Comparison of ENCODE assay signal across 13 mouse cellular contexts in the genomic region with DNA sequence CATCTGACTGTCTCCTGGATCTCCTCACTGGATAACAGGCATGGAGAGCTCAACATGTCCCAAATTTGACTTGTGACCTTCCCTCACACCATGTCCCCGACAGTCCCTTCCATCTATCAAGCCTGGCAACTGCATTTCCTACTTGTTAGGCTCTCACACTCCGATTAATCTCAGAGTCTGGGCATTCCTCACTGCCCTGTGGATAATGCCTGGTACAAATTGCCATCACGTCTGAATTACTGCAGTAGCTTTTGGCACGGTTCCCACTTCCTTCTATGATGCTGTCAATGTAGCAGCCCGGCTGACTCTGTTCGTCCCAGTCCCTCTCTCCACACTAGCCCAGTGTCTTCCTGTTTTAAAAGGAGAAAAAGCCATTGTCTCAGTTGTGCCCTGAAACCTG.
DNase-seq lines count a peak whose midpoint lies in the region; ATAC-seq and TF ChIP-seq lines count a peak whose summit lies in the region.
"Had no signal": no experiment of that assay in that cellular context is flagged by ENCODE, and none has a peak within 500 bp of the region (broad histone marks: within the 10 kb centered on the region; RNA-seq: fewer than 3 reads in every experiment).

No protein-coding gene starts in this region.

- no peak for TF ChIP-seq EP300 in heart, postnatal 0 days (IDR thresholded peaks at IDR 0.05; ENCODE audit: low read depth)
- TF ChIP-seq EP300 in heart, adult 2 months (IDR thresholded peaks at IDR 0.05; ENCODE audit: insufficient read depth, low read depth, low read length), result no peak

- intact Hi-C loops in heart, adult 2 months (cut with DNase I), result no loop called here
- intact Hi-C loops in left cerebral cortex, adult 2 months (cut with DNase I), result no loop called here

- H3K36me3 ChIP-seq in heart, postnatal 0 days (replicated peaks; ENCODE audit: control insufficient read depth, insufficient read depth, low read length), result no peaks in the 10 kb centered on the region
- no peaks in the 10 kb centered on the region for H3K36me3 ChIP-seq in heart, adult 2 months (ENCODE audit: control insufficient read depth, insufficient read depth, low read length)
- no peaks in the 10 kb centered on the region for H3K36me3 ChIP-seq in midbrain, embryonic 12.5 days
- no peaks in the 10 kb centered on the region for H3K36me3 ChIP-seq in midbrain, embryonic 10.5 days
- H3K36me3 ChIP-seq in forebrain, postnatal 0 days (ENCODE audit: insufficient read depth), result no peaks in the 10 kb centered on the region
- H3K36me3 ChIP-seq in midbrain, postnatal 0 days (ENCODE audit: insufficient read depth, low read length), result no peaks in the 10 kb centered on the region
- H3K36me3 ChIP-seq: embryonic facial prominence, embryonic 13.5 days; limb, embryonic 13.5 days had no signal

- ATAC-seq in heart, postnatal 0 days (ENCODE audit: insufficient read depth, low read depth), result peak; percentile 70
- peak; percentile 45 for ATAC-seq in midbrain, embryonic 12.5 days (ENCODE audit: low FRiP score, low read depth)
- ATAC-seq in forebrain, postnatal 0 days, result peak; percentile 65
- peak; percentile 48; the same call in 1 of the 2 replicates for ATAC-seq in midbrain, postnatal 0 days (ENCODE audit: low FRiP score)
- ATAC-seq in cerebellum, adult (ENCODE audit: insufficient number of reproducible peaks, low FRiP score, low TSS enrichment), result no peak

- no peak for TF ChIP-seq POLR2A in heart, adult 2 months (IDR thresholded peaks at IDR 0.05; ENCODE audit: insufficient read depth, low read depth, low read length)

- peak; percentile 49 for DNase-seq in heart, postnatal 0 days (ENCODE audit: low spot score)
- DNase-seq in heart, adult 2 months, result no peak
- no peak for DNase-seq in midbrain, embryonic 10.5 days (ENCODE audit: low spot score)
- peak; percentile 39 for DNase-seq in forebrain, postnatal 0 days
- peak; percentile 86 for DNase-seq in midbrain, postnatal 0 days (ENCODE audit: low spot score)
- DNase-seq in left cerebral cortex, adult 2 months (ENCODE audit: extremely low spot score in 1 of 2, low spot score in 2 of 2), result no peak
- DNase-seq: cerebellum, adult 2 months; heart, adult 11 months; thymus, adult 2 months had no signal

- WGBS in heart, postnatal 0 days, result 9% methylated on average over 6 of the region's 6 CpGs
- WGBS in heart, adult 2 months, result 8% methylated on average over 6 of the region's 6 CpGs
- WGBS in midbrain, embryonic 12.5 days, result 72% methylated on average over 6 of the region's 6 CpGs
- 83% methylated on average over 6 of the region's 6 CpGs for WGBS in midbrain, embryonic 10.5 days
- WGBS in forebrain, postnatal 0 days, result 17% methylated on average over 6 of the region's 6 CpGs
- WGBS in midbrain, postnatal 0 days, result 31% methylated on average over 6 of the region's 6 CpGs

- no peaks in the 10 kb centered on the region for H3K79me2 ChIP-seq in heart, adult 2 months (replicated peaks; ENCODE audit: control insufficient read depth, insufficient read depth, low read length)

- H3K9me3 ChIP-seq in heart, postnatal 0 days (replicated peaks; ENCODE audit: control insufficient read depth, low read length), result no peaks in the 10 kb centered on the region
- H3K9me3 ChIP-seq in midbrain, embryonic 12.5 days, result no peaks in the 10 kb centered on the region
- H3K9me3 ChIP-seq in midbrain, embryonic 10.5 days (replicated peaks), result no peaks in the 10 kb centered on the region
- H3K9me3 ChIP-seq in forebrain, postnatal 0 days (ENCODE audit: low read length), result no peaks in the 10 kb centered on the region
- H3K9me3 ChIP-seq in midbrain, postnatal 0 days (ENCODE audit: low read length), result no peaks in the 10 kb centered on the region
- H3K9me3 ChIP-seq: embryonic facial prominence, embryonic 13.5 days; limb, embryonic 13.5 days had no signal

- H3K27me3 ChIP-seq in heart, postnatal 0 days (ENCODE audit: control insufficient read depth, insufficient read depth, low read length), result no peaks in the 10 kb centered on the region
- H3K27me3 ChIP-seq in heart, adult 2 months (ENCODE audit: control insufficient read depth, insufficient read depth, low read length), result no peaks in the 10 kb centered on the region
- H3K27me3 ChIP-seq in midbrain, embryonic 12.5 days, result no peaks in the 10 kb centered on the region
- no peaks in the 10 kb centered on the region for H3K27me3 ChIP-seq in midbrain, embryonic 10.5 days (ENCODE audit: low read depth, poor library complexity, severe bottlenecking)
- no peaks in the 10 kb centered on the region for H3K27me3 ChIP-seq in forebrain, postnatal 0 days (ENCODE audit: insufficient read depth, low read length)
- H3K27me3 ChIP-seq in midbrain, postnatal 0 days (ENCODE audit: insufficient read depth, low read length), result no peaks in the 10 kb centered on the region
- H3K27me3 ChIP-seq: embryonic facial prominence, embryonic 13.5 days; limb, embryonic 13.5 days had no signal

- no peak overlapping the region for H3K9ac ChIP-seq in heart, postnatal 0 days (replicated peaks; ENCODE audit: low read depth, low read length)
- no peak overlapping the region for H3K9ac ChIP-seq in heart, adult 2 months (ENCODE audit: low read depth, low read length)
- H3K9ac ChIP-seq in midbrain, embryonic 12.5 days (replicated peaks), result no peak overlapping the region
- H3K9ac ChIP-seq in forebrain, postnatal 0 days, result no peak overlapping the region
- no peak overlapping the region for H3K9ac ChIP-seq in midbrain, postnatal 0 days (replicated peaks; ENCODE audit: low read length, poor library complexity, severe bottlenecking)
- H3K9ac ChIP-seq: embryonic facial prominence, embryonic 13.5 days; limb, embryonic 13.5 days had no signal

- no peak overlapping the region for H3K27ac ChIP-seq in heart, postnatal 0 days (ENCODE audit: low read depth)
- no peak overlapping the region for H3K27ac ChIP-seq in heart, adult 2 months
- H3K27ac ChIP-seq in midbrain, embryonic 12.5 days (replicated peaks), result no peak overlapping the region
- H3K27ac ChIP-seq in midbrain, embryonic 10.5 days (replicated peaks), result no peak overlapping the region
- H3K27ac ChIP-seq in forebrain, postnatal 0 days (ENCODE audit: low read depth, low read length), result no peak overlapping the region
- H3K27ac ChIP-seq in midbrain, postnatal 0 days (ENCODE audit: low read depth, low read length), result no peak overlapping the region
- no peak overlapping the region for H3K27ac ChIP-seq in left cerebral cortex, adult 2 months
- H3K27ac ChIP-seq: embryonic facial prominence, embryonic 13.5 days; limb, embryonic 13.5 days had no signal

- H3K4me1 ChIP-seq in heart, postnatal 0 days (ENCODE audit: control insufficient read depth, insufficient read depth), result 0 out of 2 replicates have a peak, but pooled peaks cover 4% of the 10 kb centered on the region
- no peaks in the 10 kb centered on the region for H3K4me1 ChIP-seq in heart, adult 2 months (ENCODE audit: control insufficient read depth, insufficient read depth, low read length)
- peaks cover 8% of the 10 kb centered on the region; the same call in 1 of the 2 replicates for H3K4me1 ChIP-seq in midbrain, embryonic 12.5 days
- H3K4me1 ChIP-seq in midbrain, embryonic 10.5 days, result peaks cover 7% of the 10 kb centered on the region; the same call in 1 of the 2 replicates
- H3K4me1 ChIP-seq in forebrain, postnatal 0 days (ENCODE audit: insufficient read depth), result no peaks in the 10 kb centered on the region
- no peaks in the 10 kb centered on the region for H3K4me1 ChIP-seq in midbrain, postnatal 0 days (ENCODE audit: insufficient read depth, low read length)

- no peak for TF ChIP-seq CTCF in heart, postnatal 0 days (IDR thresholded peaks at IDR 0.05; ENCODE audit: low read depth)
- TF ChIP-seq CTCF in heart, adult 2 months (IDR thresholded peaks at IDR 0.05), result no peak
- TF ChIP-seq CTCF in forebrain, postnatal 0 days (IDR thresholded peaks at IDR 0.05; ENCODE audit: low read depth), result no peak
- no peak for TF ChIP-seq CTCF in midbrain, postnatal 0 days (IDR thresholded peaks at IDR 0.05)
- no peak for TF ChIP-seq CTCF in left cerebral cortex, adult 2 months (IDR thresholded peaks at IDR 0.05)

- H3K4me3 ChIP-seq in heart, postnatal 0 days (ENCODE audit: low read depth, low read length), result no peak overlapping the region
- H3K4me3 ChIP-seq in heart, adult 2 months, result no peak overlapping the region
- H3K4me3 ChIP-seq in midbrain, embryonic 12.5 days, result no peak overlapping the region
- no peak overlapping the region for H3K4me3 ChIP-seq in midbrain, embryonic 10.5 days
- H3K4me3 ChIP-seq in forebrain, postnatal 0 days (ENCODE audit: low read depth, low read length), result no peak overlapping the region
- H3K4me3 ChIP-seq in midbrain, postnatal 0 days (ENCODE audit: low read depth, low read length), result no peak overlapping the region
- no peak overlapping the region for H3K4me3 ChIP-seq in left cerebral cortex, adult 2 months
- H3K4me3 ChIP-seq: embryonic facial prominence, embryonic 13.5 days; limb, embryonic 13.5 days had no signal

- no peak overlapping the region for H3K4me2 ChIP-seq in heart, postnatal 0 days (ENCODE audit: low read depth, low read length)
- H3K4me2 ChIP-seq in midbrain, embryonic 12.5 days (replicated peaks), result no peak overlapping the region
- no peak overlapping the region for H3K4me2 ChIP-seq in forebrain, postnatal 0 days (ENCODE audit: low read depth)
- no peak overlapping the region for H3K4me2 ChIP-seq in midbrain, postnatal 0 days (ENCODE audit: low read depth, low read length, poor library complexity, severe bottlenecking)
- H3K4me2 ChIP-seq: embryonic facial prominence, embryonic 13.5 days; limb, embryonic 13.5 days had no signal

Comparison
In these comparisons a context has a peak if more than half of its experiments do, and no peak if none do; other contexts are left out.
1. DNase-seq: peak in heart, postnatal 0 days (single experiment), forebrain, postnatal 0 days (single experiment) and midbrain, postnatal 0 days (single experiment); none in heart, adult 2 months (0 of 2), midbrain, embryonic 10.5 days (single experiment) and left cerebral cortex, adult 2 months (0 of 2).